Mouse (Mus musculus) yolk sac, embryonic 10.5 days (tissue): ENCODE results near the gene Nup88.
"Not testable (repeated sequence)": the region's sequence is repeated elsewhere in the genome, so short reads cannot be mapped to it uniquely, and the experiment has no call there.

Source experiments
- DNase-seq: peaks from one replicate; pipeline ENCODE4 v3.0.0-alpha.2; 2017; ENCODE audit warnings: low spot score

Gene Nup88

GRCm38 (mm10) chr11:70969271-70969794 lies 440 bp downstream of the Nup88 start:
- DNase-seq: no peak

GRCm38 (mm10) chr11:70964222-70964907 lies 5.4 kb downstream of the Nup88 start:
- no peak for DNase-seq

GRCm38 (mm10) chr11:70960786-70961554 lies 8.8 kb downstream of the Nup88 start:
- DNase-seq: no peak

- no peak for DNase-seq
These were observed 15.1 kb downstream of the Nup88 start for GRCm38 (mm10) chr11:70954711-70955110.

GRCm38 (mm10) chr11:70944935-70945817 lies 24.6 kb downstream of the Nup88 start:
- no peak for DNase-seq

GRCm38 (mm10) chr11:70943651-70944050 lies 26.1 kb downstream of the Nup88 start:
- no peak for DNase-seq

- DNase-seq: no peak
These were observed 27.2 kb downstream of the Nup88 start for GRCm38 (mm10) chr11:70942596-70942995.

- no peak for DNase-seq
These were observed 34.5 kb downstream of the Nup88 start for GRCm38 (mm10) chr11:70935316-70935715.

GRCm38 (mm10) chr11:70931461-70931860 lies 38.3 kb downstream of the Nup88 start:
- DNase-seq: no peak

GRCm38 (mm10) chr11:70919524-70919923 lies 50.2 kb downstream of the Nup88 start:
- no peak for DNase-seq

- DNase-seq: no peak
These were observed 51.9 kb downstream of the Nup88 start for GRCm38 (mm10) chr11:70917896-70918295.

- no peak for DNase-seq
These were observed 57.9 kb downstream of the Nup88 start for GRCm38 (mm10) chr11:70911920-70912319.

GRCm38 (mm10) chr11:70911323-70911722 lies 58.5 kb downstream of the Nup88 start:
- DNase-seq: no peak

- no peak for DNase-seq
These were observed 63.1 kb downstream of the Nup88 start for GRCm38 (mm10) chr11:70906681-70907080.

GRCm38 (mm10) chr11:70898182-70898581 lies 71.6 kb downstream of the Nup88 start:
- not testable (repeated sequence) for DNase-seq

GRCm38 (mm10) chr11:70897680-70898079 lies 72.1 kb downstream of the Nup88 start:
- DNase-seq: no peak
